Mouse (Mus musculus) erythroblast, embryonic 14.5 days (primary cell): Measurements from ENCODE around the gene Msln.

Experiments used
- GATA1 ChIP-seq: IDR thresholded peaks from 2 replicates; pipeline ENCODE4 v1.6.1; 2012; ENCODE audit warnings: low read length, inconsistent platforms, mixed read lengths
- TAL1 ChIP-seq: IDR thresholded peaks from 3 replicates; pipeline ENCODE4 v1.6.1; 2012; ENCODE audit warnings: low read length, inconsistent platforms, mixed read lengths

GRCm38 (mm10) chr17:25743831-25744230, 10.3 kb downstream of the Msln start:
- TF ChIP-seq TAL1 (no peak), GATA1 (no peak)
